Comparison of ENCODE assay signal across 19 mouse cellular contexts in genomic region chr10:91312913-91313312, GRCm38 (mm10).
DNase-seq lines count a peak whose midpoint lies in the region; ATAC-seq and TF ChIP-seq lines count a peak whose summit lies in the region.
"Had no signal": no experiment of that assay in that cellular context is flagged by ENCODE, and none has a peak within 500 bp of the region (broad histone marks: within the 10 kb centered on the region; RNA-seq: fewer than 3 reads in every experiment).

No protein-coding gene starts in this region.

- no peaks in the 10 kb centered on the region for H3K4me1 ChIP-seq in midbrain, embryonic 14.5 days (ENCODE audit: control insufficient read depth, insufficient read depth, low read length)
- H3K4me1 ChIP-seq in midbrain, embryonic 13.5 days (replicated peaks), result 0 out of 2 replicates have a peak, but pooled peaks cover 2% of the 10 kb centered on the region
- H3K4me1 ChIP-seq: embryonic facial prominence, embryonic 13.5 days; forebrain, embryonic 10.5 days; forebrain, embryonic 12.5 days had no signal

- H3K4me3 ChIP-seq in midbrain, embryonic 14.5 days (replicated peaks; ENCODE audit: low read depth, low read length), result no peak overlapping the region
- no peak overlapping the region for H3K4me3 ChIP-seq in midbrain, embryonic 13.5 days (replicated peaks)
- H3K4me3 ChIP-seq: embryonic facial prominence, embryonic 13.5 days; erythroblast, embryonic 14.5 days; forebrain, embryonic 10.5 days; forebrain, embryonic 12.5 days had no signal

- ATAC-seq in midbrain, embryonic 14.5 days (ENCODE audit: low FRiP score, low TSS enrichment), result no peak
- no peak for ATAC-seq in midbrain, embryonic 13.5 days
- no peak for ATAC-seq in Patski
- ATAC-seq: forebrain, embryonic 14.5 days; forebrain, embryonic 16.5 days had no signal

- H3K9ac ChIP-seq in midbrain, embryonic 14.5 days (replicated peaks; ENCODE audit: low read length), result no peak overlapping the region
- no peak overlapping the region for H3K9ac ChIP-seq in midbrain, embryonic 13.5 days (replicated peaks)
- H3K9ac ChIP-seq: embryonic facial prominence, embryonic 13.5 days; forebrain, embryonic 12.5 days had no signal

- WGBS in midbrain, embryonic 14.5 days, result 68% methylated on average over 5 of the region's 5 CpGs
- 78% methylated on average over 5 of the region's 5 CpGs for WGBS in midbrain, embryonic 13.5 days

- in situ Hi-C loops in Patski (cut with MboI; ENCODE audit: low pct_unique_long_range_greater_than_20kb), result no loop called here

- DNase-seq in heart, adult 11 months, result peak; percentile 55
- DNase-seq in heart, adult 18-20 months, result no peak
- peak; percentile 33 for DNase-seq in midbrain, embryonic 14.5 days
- DNase-seq in Patski (ENCODE audit: low read depth, low spot score), result peak; percentile 6
- peak; percentile 35 for DNase-seq in brain, embryonic 14.5 days (ENCODE audit: low read depth)
- DNase-seq in MN1 (ENCODE audit: low spot score), result no peak
- no peak for DNase-seq in gastrocnemius, adult 8-10 months (ENCODE audit: low spot score in 2 of 2)
- DNase-seq: adrenal gland, adult 2 months; adrenal gland, postnatal 10 days; adrenal gland, postnatal 25 days; cerebellum, adult 11-12 months; cerebellum, adult 9-10 months had no signal

- H3K36me3 ChIP-seq in midbrain, embryonic 14.5 days (ENCODE audit: control insufficient read depth, insufficient read depth, low read length), result no peaks in the 10 kb centered on the region
- no peaks in the 10 kb centered on the region for H3K36me3 ChIP-seq in midbrain, embryonic 13.5 days
- H3K36me3 ChIP-seq: embryonic facial prominence, embryonic 13.5 days; forebrain, embryonic 10.5 days; forebrain, embryonic 12.5 days had no signal

- H3K9me3 ChIP-seq in midbrain, embryonic 14.5 days (ENCODE audit: control insufficient read depth, low read length), result no peaks in the 10 kb centered on the region
- no peaks in the 10 kb centered on the region for H3K9me3 ChIP-seq in midbrain, embryonic 13.5 days
- H3K9me3 ChIP-seq: embryonic facial prominence, embryonic 13.5 days; forebrain, embryonic 10.5 days; forebrain, embryonic 12.5 days had no signal

- POLR2A ChIA-PET in Patski (lab: Charles Lee), result no interaction called here

- no peak overlapping the region for H3K4me2 ChIP-seq in midbrain, embryonic 14.5 days (ENCODE audit: low read length)
- H3K4me2 ChIP-seq in midbrain, embryonic 13.5 days (replicated peaks), result no peak overlapping the region
- H3K4me2 ChIP-seq: embryonic facial prominence, embryonic 13.5 days; forebrain, embryonic 12.5 days had no signal

- TF ChIP-seq POLR2A in brain, embryonic 14.5 days (IDR thresholded peaks at IDR 0.05; ENCODE audit: borderline replicate concordance, extremely low read depth, insufficient read depth, insufficient read length, poor library complexity, severe bottlenecking), result no peak

- no peak overlapping the region for H3K27ac ChIP-seq in midbrain, embryonic 14.5 days (replicated peaks; ENCODE audit: low read depth, low read length)
- no peak overlapping the region for H3K27ac ChIP-seq in midbrain, embryonic 13.5 days
- H3K27ac ChIP-seq: embryonic facial prominence, embryonic 13.5 days; forebrain, embryonic 10.5 days; forebrain, embryonic 12.5 days had no signal

- CTCF ChIA-PET in Patski (lab: Charles Lee), result no interaction called here

- no peaks in the 10 kb centered on the region for H3K27me3 ChIP-seq in midbrain, embryonic 14.5 days (ENCODE audit: control insufficient read depth, insufficient read depth, low read length)
- no peaks in the 10 kb centered on the region for H3K27me3 ChIP-seq in midbrain, embryonic 13.5 days
- H3K27me3 ChIP-seq in Patski, result no peaks in the 10 kb centered on the region
- H3K27me3 ChIP-seq: embryonic facial prominence, embryonic 13.5 days; forebrain, embryonic 12.5 days had no signal

- no peak for TF ChIP-seq CTCF in Patski (IDR thresholded peaks at IDR 0.05)
- TF ChIP-seq CTCF in brain, embryonic 14.5 days (IDR thresholded peaks at IDR 0.05; ENCODE audit: borderline replicate concordance, extremely low read depth, insufficient read depth, insufficient read length), result no peak

Comparison
In these comparisons a context has a peak if more than half of its experiments do, and no peak if none do; other contexts are left out.
1. DNase-seq: peak in heart, adult 11 months (single experiment), midbrain, embryonic 14.5 days (single experiment), Patski (single experiment) and brain, embryonic 14.5 days (single experiment); none in heart, adult 18-20 months (0 of 2), MN1 (single experiment) and gastrocnemius, adult 8-10 months (0 of 2).